Mouse (Mus musculus): ENCODE measurements around the gene Ugt2a1.
"Not testable (repeated sequence)": the region's sequence is repeated elsewhere in the genome, so short reads cannot be mapped to it uniquely, and the experiment has no call there.

DNA sequence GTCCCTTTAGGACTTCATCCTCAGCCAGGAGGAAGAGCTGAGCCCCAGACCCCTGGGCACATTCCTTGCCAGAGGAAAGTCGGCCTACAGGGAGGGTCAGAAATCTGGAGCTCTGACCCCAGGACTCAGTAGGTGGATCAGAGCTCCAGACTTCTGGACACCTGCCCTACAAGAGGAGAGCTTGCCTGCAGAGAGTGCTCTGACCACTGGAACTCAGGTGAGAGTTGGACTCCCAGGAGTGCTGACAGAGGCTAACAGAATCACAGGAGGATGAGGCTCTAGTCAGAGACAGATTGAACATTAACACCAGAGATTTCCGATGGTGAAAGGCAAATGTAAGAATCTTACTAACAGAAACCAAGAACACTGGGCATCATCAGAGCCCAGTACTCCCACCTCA lies 32.9 kb upstream of the Ugt2a1 start:
- not testable (repeated sequence) for TF ChIP-seq CTCF, EP300 (IDR thresholded peaks at IDR 0.05; ENCODE audit: low read depth)
